Mouse (Mus musculus): Measurements from ENCODE around the gene Olfr1417. TPM values are rescaled to one million over a fixed set of nuclear protein-coding genes. Genes with fewer than 3 reads are reported as not detected.
A peak's percentile ranks its signal among the peaks of the same experiment; 100 is the strongest.

Olfr1417 gene
- polyA plus RNA-seq, 1 experiment from 2014 or later = not detected

GRCm38 (mm10) chr19:11814742-11815333 lies 24.2 kb downstream of the Olfr1417 start:
- Histone ChIP-seq H3K36me3 (ENCODE audit: control insufficient read depth, insufficient read depth, low read length) (no peaks in the 10 kb centered on the region), H3K4me1 (ENCODE audit: control insufficient read depth, insufficient read depth, low read length) (no peaks in the 10 kb centered on the region), H3K4me2 (ENCODE audit: low read depth) (no peak overlapping the region), H3K27me3 (ENCODE audit: control insufficient read depth, insufficient read depth, low read length) (peaks cover 32% of the 10 kb centered on the region), H3K9ac (ENCODE audit: low read length) (no peak overlapping the region), H3K27ac (ENCODE audit: low read depth, low read length) (no peak overlapping the region), H3K4me3 (ENCODE audit: low read depth, low read length) (no peak overlapping the region), H3K9me3 (ENCODE audit: control insufficient read depth, low read length) (no peaks in the 10 kb centered on the region)
- ATAC-seq (ENCODE audit: insufficient read depth, low FRiP score, low TSS enrichment) (no peak), DNase-seq (ENCODE audit: low spot score) (no peak)
- WGBS = 73% methylated on average over 6 of the region's 6 CpGs

GRCm38 (mm10) chr19:11813649-11814048 lies 25.4 kb downstream of the Olfr1417 start:
- Histone ChIP-seq H3K9ac (ENCODE audit: low read length) (no peak overlapping the region), H3K27ac (ENCODE audit: low read depth, low read length) (no peak overlapping the region), H3K9me3 (ENCODE audit: control insufficient read depth, low read length) (no peaks in the 10 kb centered on the region), H3K36me3 (ENCODE audit: control insufficient read depth, insufficient read depth, low read length) (no peaks in the 10 kb centered on the region), H3K27me3 (ENCODE audit: control insufficient read depth, insufficient read depth, low read length) (peaks cover 20% of the 10 kb centered on the region), H3K4me1 (ENCODE audit: control insufficient read depth, insufficient read depth, low read length) (no peaks in the 10 kb centered on the region), H3K4me3 (ENCODE audit: low read depth, low read length) (no peak overlapping the region), H3K4me2 (ENCODE audit: low read depth) (no peak overlapping the region)
- DNase-seq (ENCODE audit: low spot score) (no peak), ATAC-seq (ENCODE audit: insufficient read depth, low FRiP score, low TSS enrichment) (no peak)
- WGBS = 11% methylated on average over 8 of the region's 8 CpGs

- Histone ChIP-seq H3K27me3 (ENCODE audit: control insufficient read depth, insufficient read depth, low read length) (peaks cover 15% of the 10 kb centered on the region), H3K4me3 (ENCODE audit: low read depth, low read length) (no peak overlapping the region), H3K36me3 (ENCODE audit: control insufficient read depth, insufficient read depth, low read length) (no peaks in the 10 kb centered on the region), H3K4me1 (ENCODE audit: control insufficient read depth, insufficient read depth, low read length) (no peaks in the 10 kb centered on the region), H3K27ac (ENCODE audit: low read depth, low read length) (no peak overlapping the region), H3K9ac (ENCODE audit: low read length) (no peak overlapping the region), H3K4me2 (ENCODE audit: low read depth) (no peak overlapping the region), H3K9me3 (ENCODE audit: control insufficient read depth, low read length) (no peaks in the 10 kb centered on the region)
- ATAC-seq (ENCODE audit: insufficient read depth, low FRiP score, low TSS enrichment) (no peak), DNase-seq (ENCODE audit: low spot score) (no peak)
- 80% methylated on average over 4 of the region's 4 CpGs for WGBS
These were observed 25.9 kb downstream of the Olfr1417 start for GRCm38 (mm10) chr19:11813136-11813535.

DNA sequence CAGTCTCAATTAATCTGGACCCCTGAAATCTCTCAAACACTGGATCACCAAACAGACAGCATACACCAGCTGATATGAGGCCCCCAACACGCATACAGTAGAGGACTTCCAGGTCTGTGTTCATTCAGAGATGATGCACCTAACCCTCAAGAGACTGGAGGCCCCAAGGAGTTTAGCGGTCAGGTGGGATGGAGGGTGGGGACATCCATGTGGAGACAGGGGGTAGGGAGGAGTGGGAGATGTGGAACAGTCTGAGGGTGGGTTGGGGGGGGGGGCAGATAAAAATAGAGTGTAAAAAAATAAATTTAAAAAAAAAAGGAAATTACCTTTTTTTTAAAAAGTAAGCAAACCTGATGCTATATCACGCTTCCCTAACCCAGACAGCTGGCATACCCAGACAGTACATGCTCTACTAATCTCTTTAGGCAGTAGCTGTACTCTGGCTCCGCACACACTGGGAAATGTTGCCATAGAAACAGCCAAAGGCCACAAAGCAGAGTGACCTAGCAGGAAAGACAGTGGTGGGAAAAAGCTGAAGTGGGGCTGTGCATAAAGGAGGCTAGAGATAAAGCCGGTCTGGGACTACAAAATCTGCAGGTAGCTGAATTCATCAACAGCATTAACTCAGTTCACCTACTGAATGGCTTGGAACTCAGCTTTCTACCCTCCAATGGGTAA lies 27.2 kb downstream of the Olfr1417 start:
- H3K4me3 ChIP-seq (ENCODE audit: low read depth, low read length) = no peak overlapping the region
- no peaks in the 10 kb centered on the region for H3K36me3 ChIP-seq (ENCODE audit: control insufficient read depth, insufficient read depth, low read length)
- peaks cover 2% of the 10 kb centered on the region; the same call in 1 of the 2 replicates for H3K27me3 ChIP-seq (ENCODE audit: control insufficient read depth, insufficient read depth, low read length)
- no peaks in the 10 kb centered on the region for H3K9me3 ChIP-seq (ENCODE audit: control insufficient read depth, low read length)
- H3K4me2 ChIP-seq (ENCODE audit: low read depth) = no peak overlapping the region
- H3K9ac ChIP-seq (ENCODE audit: low read length) = no peak overlapping the region
- 53% methylated on average over 5 of the region's 5 CpGs for WGBS
- peak; percentile 29 for DNase-seq (ENCODE audit: low spot score)
- peak; percentile 82 for ATAC-seq (ENCODE audit: insufficient read depth, low FRiP score, low TSS enrichment)
- no peaks in the 10 kb centered on the region for H3K4me1 ChIP-seq (ENCODE audit: control insufficient read depth, insufficient read depth, low read length)
- H3K27ac ChIP-seq (ENCODE audit: low read depth, low read length) = no peak overlapping the region

DNA sequence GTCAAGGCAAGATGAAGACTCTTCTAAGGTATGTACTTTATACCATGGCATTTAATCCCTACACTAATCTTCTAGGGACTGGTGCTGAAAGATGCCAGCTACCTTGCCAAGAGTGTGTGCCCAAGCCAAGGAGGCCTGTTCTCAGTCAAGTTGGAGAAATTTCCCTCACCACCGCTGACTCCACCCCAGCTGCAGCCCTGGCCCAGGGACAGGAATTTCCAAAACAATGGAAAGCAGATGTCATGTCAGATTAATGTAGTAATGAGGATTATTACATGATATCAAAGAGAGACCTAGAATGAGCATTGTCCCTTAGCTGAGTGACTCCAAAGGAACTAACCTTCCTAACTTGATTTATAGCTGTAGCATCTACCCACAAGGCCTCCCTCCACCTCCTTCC lies 28.2 kb downstream of the Olfr1417 start:
- no peak for ATAC-seq (ENCODE audit: insufficient read depth, low FRiP score, low TSS enrichment)
- DNase-seq (ENCODE audit: low spot score) = no peak
- Histone ChIP-seq H3K36me3 (ENCODE audit: control insufficient read depth, insufficient read depth, low read length) (no peaks in the 10 kb centered on the region), H3K9ac (ENCODE audit: low read length) (no peak overlapping the region), H3K27ac (ENCODE audit: low read depth, low read length) (no peak overlapping the region), H3K9me3 (ENCODE audit: control insufficient read depth, low read length) (no peaks in the 10 kb centered on the region), H3K4me3 (ENCODE audit: low read depth, low read length) (no peak overlapping the region), H3K4me2 (ENCODE audit: low read depth) (no peak overlapping the region), H3K4me1 (ENCODE audit: control insufficient read depth, insufficient read depth, low read length) (no peaks in the 10 kb centered on the region), H3K27me3 (ENCODE audit: control insufficient read depth, insufficient read depth, low read length) (no peaks in the 10 kb centered on the region)
- 89% methylated on average over 1 of the region's 1 CpGs for WGBS

GRCm38 (mm10) chr19:11810003-11810758 lies 28.8 kb downstream of the Olfr1417 start:
- Histone ChIP-seq H3K4me2 (ENCODE audit: low read depth) (no peak overlapping the region), H3K4me1 (ENCODE audit: control insufficient read depth, insufficient read depth, low read length) (no peaks in the 10 kb centered on the region), H3K27ac (ENCODE audit: low read depth, low read length) (no peak overlapping the region), H3K9ac (ENCODE audit: low read length) (no peak overlapping the region), H3K36me3 (ENCODE audit: control insufficient read depth, insufficient read depth, low read length) (no peaks in the 10 kb centered on the region), H3K4me3 (ENCODE audit: low read depth, low read length) (no peak overlapping the region), H3K27me3 (ENCODE audit: control insufficient read depth, insufficient read depth, low read length) (no peaks in the 10 kb centered on the region), H3K9me3 (ENCODE audit: control insufficient read depth, low read length) (no peaks in the 10 kb centered on the region)
- DNase-seq (ENCODE audit: low spot score) (no peak), ATAC-seq (ENCODE audit: insufficient read depth, low FRiP score, low TSS enrichment) (no peak)
- WGBS = 86% methylated on average over 5 of the region's 5 CpGs

DNA sequence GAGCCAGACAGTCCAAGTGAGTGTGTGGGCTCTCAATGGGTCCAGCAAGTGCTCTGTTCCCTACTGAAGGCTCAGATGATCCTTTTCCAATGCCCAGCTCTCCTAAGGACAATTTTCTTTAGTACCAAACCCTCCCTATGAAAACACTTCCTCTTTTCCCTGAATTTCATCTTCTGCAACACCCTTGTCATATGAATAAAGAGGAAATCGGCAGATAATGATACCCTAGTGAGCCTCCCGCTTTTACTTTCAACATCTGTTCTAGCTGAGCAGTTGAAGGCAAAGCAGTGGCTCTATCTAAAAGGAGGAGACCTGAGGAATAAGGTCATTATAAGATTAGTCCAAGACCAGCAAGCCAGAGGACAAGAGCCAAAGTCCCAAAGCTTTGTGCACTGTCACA lies 30.6 kb downstream of the Olfr1417 start:
- ATAC-seq (ENCODE audit: insufficient read depth, low FRiP score, low TSS enrichment) = no peak
- Histone ChIP-seq H3K4me2 (ENCODE audit: low read depth) (no peak overlapping the region), H3K27ac (ENCODE audit: low read depth, low read length) (no peak overlapping the region), H3K4me3 (ENCODE audit: low read depth, low read length) (no peak overlapping the region), H3K9me3 (ENCODE audit: control insufficient read depth, low read length) (no peaks in the 10 kb centered on the region), H3K9ac (ENCODE audit: low read length) (no peak overlapping the region), H3K27me3 (ENCODE audit: control insufficient read depth, insufficient read depth, low read length) (no peaks in the 10 kb centered on the region), H3K4me1 (ENCODE audit: control insufficient read depth, insufficient read depth, low read length) (no peaks in the 10 kb centered on the region), H3K36me3 (ENCODE audit: control insufficient read depth, insufficient read depth, low read length) (no peaks in the 10 kb centered on the region)
- no peak for DNase-seq (ENCODE audit: low spot score)
- WGBS = 95% methylated on average over 2 of the region's 2 CpGs

DNA sequence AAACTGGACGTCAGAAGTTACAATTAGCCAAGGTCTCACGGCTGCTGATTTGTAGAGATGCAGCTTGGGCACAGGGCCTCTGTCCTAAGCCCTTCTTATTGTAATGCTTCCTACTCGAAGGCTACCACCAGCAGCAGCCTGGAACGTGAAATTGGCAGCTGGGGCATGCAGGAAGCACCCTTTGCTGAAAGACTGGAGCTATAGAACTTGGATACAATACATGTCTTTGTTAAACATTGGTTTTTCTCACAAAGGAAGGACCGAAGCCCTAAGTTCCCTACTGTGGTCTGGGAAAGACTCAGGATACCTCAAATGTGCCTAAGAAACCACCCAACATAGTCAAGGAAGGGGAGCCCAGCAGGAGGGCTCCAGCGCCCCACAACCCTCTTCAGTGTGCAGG lies 31.2 kb downstream of the Olfr1417 start:
- DNase-seq (ENCODE audit: low spot score) (no peak), ATAC-seq (ENCODE audit: insufficient read depth, low FRiP score, low TSS enrichment) (no peak)
- H3K9me3 ChIP-seq (ENCODE audit: control insufficient read depth, low read length) = no peaks in the 10 kb centered on the region
- no peaks in the 10 kb centered on the region for H3K36me3 ChIP-seq (ENCODE audit: control insufficient read depth, insufficient read depth, low read length)
- H3K27me3 ChIP-seq (ENCODE audit: control insufficient read depth, insufficient read depth, low read length) = no peaks in the 10 kb centered on the region
- H3K9ac ChIP-seq (ENCODE audit: low read length) = no peak overlapping the region
- no peak overlapping the region for H3K4me2 ChIP-seq (ENCODE audit: low read depth)
- no peaks in the 10 kb centered on the region for H3K4me1 ChIP-seq (ENCODE audit: control insufficient read depth, insufficient read depth, low read length)
- H3K4me3 ChIP-seq (ENCODE audit: low read depth, low read length) = no peak overlapping the region
- WGBS = 52% methylated on average over 6 of the region's 6 CpGs
- H3K27ac ChIP-seq (ENCODE audit: low read depth, low read length) = no peak overlapping the region

GRCm38 (mm10) chr19:11807251-11807650 lies 31.8 kb downstream of the Olfr1417 start:
- WGBS = 69% methylated on average over 2 of the region's 2 CpGs
- no peaks in the 10 kb centered on the region for H3K4me1 ChIP-seq (ENCODE audit: control insufficient read depth, insufficient read depth, low read length)
- DNase-seq (ENCODE audit: low spot score) (no peak), ATAC-seq (ENCODE audit: insufficient read depth, low FRiP score, low TSS enrichment) (no peak)
- no peaks in the 10 kb centered on the region for H3K9me3 ChIP-seq (ENCODE audit: control insufficient read depth, low read length)
- H3K36me3 ChIP-seq (ENCODE audit: control insufficient read depth, insufficient read depth, low read length) = no peaks in the 10 kb centered on the region
- H3K4me2 ChIP-seq (ENCODE audit: low read depth) = no peak overlapping the region
- H3K27me3 ChIP-seq (ENCODE audit: control insufficient read depth, insufficient read depth, low read length) = no peaks in the 10 kb centered on the region
- H3K4me3 ChIP-seq (ENCODE audit: low read depth, low read length) = no peak overlapping the region
- H3K27ac ChIP-seq (ENCODE audit: low read depth, low read length) = no peak overlapping the region
- no peak overlapping the region for H3K9ac ChIP-seq (ENCODE audit: low read length)
